Mouse (Mus musculus) midbrain, embryonic 13.5 days (tissue): ENCODE results near the gene Lrrtm3. TPM values are rescaled to one million over a fixed set of nuclear protein-coding genes. Genes with fewer than 3 reads are reported as not detected.

Experiments used
- ATAC-seq: fragments of 200-750 bp; cut with Nextera tagmentation; 2 replicates; pipeline ENCODE4 v1.8.0; 2017; ENCODE audit warnings: mild to moderate bottlenecking, moderate TSS enrichment, moderate library complexity
- H3K27ac ChIP-seq: fragments of 300-500 bp; sonication (generic); 2 replicates; pipeline ENCODE4 v1.5.1; 2015; ENCODE audit warnings: inconsistent platforms, mild to moderate bottlenecking, moderate library complexity
- H3K27me3 ChIP-seq: fragments of 300-500 bp; sonication (generic); 2 replicates; pipeline ENCODE4 v1.6.1; 2015; ENCODE audit warnings: mild to moderate bottlenecking, inconsistent platforms
- H3K36me3 ChIP-seq: fragments of 300-500 bp; sonication (generic); 2 replicates; pipeline ENCODE4 v1.6.1; 2015; ENCODE audit warnings: mild to moderate bottlenecking, inconsistent platforms
- H3K4me1 ChIP-seq: fragments of 300-500 bp; sonication (generic); replicated peaks from 2 replicates; pipeline ENCODE4 v1.6.1; 2015; ENCODE audit warnings: inconsistent platforms
- H3K4me2 ChIP-seq: fragments of 300-500 bp; sonication (generic); replicated peaks from 2 replicates; pipeline ENCODE4 v1.6.1; 2015; ENCODE audit warnings: moderate library complexity, mild to moderate bottlenecking, inconsistent platforms
- H3K4me3 ChIP-seq: fragments of 300-500 bp; sonication (generic); replicated peaks from 2 replicates; pipeline ENCODE4 v1.5.1; 2015; ENCODE audit warnings: mild to moderate bottlenecking, inconsistent platforms
- H3K9ac ChIP-seq: fragments of 300-500 bp; sonication (generic); replicated peaks from 2 replicates; pipeline ENCODE4 v1.6.1; 2015; ENCODE audit warnings: mild to moderate bottlenecking, inconsistent platforms
- H3K9me3 ChIP-seq: fragments of 300-500 bp; sonication (generic); 2 replicates; pipeline ENCODE4 v1.6.1; 2016; ENCODE audit warnings: mild to moderate bottlenecking, inconsistent platforms
- WGBS: fragments of 180-500 bp; shearing (Covaris S2); methylation state at CpG from one replicate; pipeline ENCODE4 v1.1.7; 2015; 5-methylcytosine and 5-hydroxymethylcytosine counted together
- polyA plus RNA-seq: library from polyadenylated mRNA; unstranded; fragments of >200 nt; fragmentation: Nextera tagmentation; extraction: Ambion mirVana; gene quantifications from 2 replicates; pipeline ENCODE4 v1.2.1, GENCODE M21; 2015

The Lrrtm3 gene
- polyA plus RNA-seq, 1 experiment from 2014 or later = 17.3 TPM

DNA sequence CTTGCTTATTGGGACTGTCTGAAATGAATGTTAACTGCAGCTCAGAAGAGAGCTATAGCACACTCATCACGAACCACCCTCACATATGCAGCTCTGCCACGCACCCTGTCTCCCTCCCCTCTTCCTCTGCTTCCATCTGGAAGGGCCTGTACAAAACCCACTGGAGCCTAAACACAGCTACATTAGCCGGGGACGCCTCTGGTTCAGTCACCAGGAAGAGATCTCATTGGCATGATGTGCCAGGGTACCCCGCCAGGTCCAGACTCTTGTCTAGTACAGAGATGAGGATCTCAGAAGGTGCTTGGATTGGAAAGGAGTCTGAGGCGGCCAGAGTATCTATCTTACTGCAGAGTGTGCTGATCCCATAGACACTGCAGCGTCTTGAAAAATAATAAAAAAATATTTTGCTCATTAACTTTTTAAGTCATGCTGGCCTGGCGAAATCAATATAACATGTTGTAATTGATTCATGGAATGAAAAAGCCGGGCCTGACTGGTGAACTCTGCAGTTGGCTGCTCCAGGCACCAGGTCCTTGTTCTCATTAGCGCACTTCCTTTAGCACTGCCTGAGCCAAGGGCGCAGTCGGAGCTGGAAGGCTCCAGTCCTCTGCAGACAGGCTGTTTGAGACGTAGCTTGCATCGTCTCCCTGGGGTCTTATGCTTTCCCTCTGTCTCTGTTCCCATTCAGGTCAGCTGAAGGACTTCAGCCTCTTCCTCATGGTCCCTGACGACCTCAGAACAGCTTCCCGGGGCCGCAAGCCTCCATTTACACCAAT is 50.1 kb downstream of the Lrrtm3 start:
- 75% methylated on average over 17 of the region's 17 CpGs for WGBS
- Histone ChIP-seq H3K36me3 (no peaks in the 10 kb centered on the region), H3K27me3 (no peaks in the 10 kb centered on the region), H3K4me3 (no peak overlapping the region), H3K4me2 (no peak overlapping the region), H3K9ac (no peak overlapping the region), H3K9me3 (no peaks in the 10 kb centered on the region), H3K4me1 (0 out of 2 replicates have a peak, but pooled peaks cover 4% of the 10 kb centered on the region), H3K27ac (no peak overlapping the region)
- peak; percentile 70; the same call in 1 of the 2 replicates for ATAC-seq

GRCm38 (mm10) chr10:64030901-64031300 is 59.2 kb downstream of the Lrrtm3 start:
- ATAC-seq = no peak
- Histone ChIP-seq H3K4me2 (no peak overlapping the region), H3K9me3 (no peaks in the 10 kb centered on the region), H3K9ac (no peak overlapping the region), H3K4me3 (no peak overlapping the region), H3K36me3 (no peaks in the 10 kb centered on the region), H3K27me3 (no peaks in the 10 kb centered on the region), H3K27ac (no peak overlapping the region), H3K4me1 (no peaks in the 10 kb centered on the region)

DNA sequence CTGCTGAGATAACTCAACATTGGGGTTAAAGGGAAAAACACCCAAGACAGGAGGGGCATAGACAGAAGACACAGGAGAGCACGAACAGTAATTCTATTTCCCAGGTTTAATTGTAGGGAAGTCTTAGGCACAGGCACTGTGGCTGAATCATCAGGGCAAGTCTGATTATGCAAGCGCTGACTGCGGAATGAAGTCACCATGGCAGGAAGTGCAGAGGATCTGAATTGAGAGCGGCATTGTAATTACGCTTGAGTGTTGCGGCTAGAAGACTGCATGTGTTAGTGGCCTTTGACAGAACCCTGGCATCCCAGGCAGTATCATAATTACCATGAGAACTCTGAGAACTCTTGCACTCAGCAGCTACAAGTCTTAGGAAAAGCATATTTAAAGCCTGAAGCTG is 66.7 kb downstream of the Lrrtm3 start:
- ATAC-seq = no peak
- WGBS = 69% methylated on average over 6 of the region's 6 CpGs
- no peaks in the 10 kb centered on the region for H3K27me3 ChIP-seq

DNA sequence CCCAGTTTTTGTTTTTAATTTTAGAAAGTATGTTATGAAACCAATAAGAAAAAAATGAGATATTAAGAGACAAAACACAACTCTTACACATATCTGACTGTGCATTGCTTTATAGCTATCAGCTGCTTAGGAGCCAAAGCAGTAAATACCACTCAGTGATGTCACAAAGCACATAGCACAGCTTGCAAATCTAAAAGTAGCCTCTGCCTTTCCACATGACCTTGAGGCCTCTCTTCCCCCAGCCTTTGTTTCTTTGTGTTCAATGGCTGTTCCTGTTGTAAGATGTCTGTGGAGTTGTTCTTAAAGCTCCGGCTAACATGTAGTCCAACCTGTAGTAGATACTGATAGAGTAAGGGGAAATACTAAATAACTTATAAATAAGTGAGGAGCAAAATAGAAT is 69.7 kb downstream of the Lrrtm3 start:
- Histone ChIP-seq H3K36me3 (no peaks in the 10 kb centered on the region), H3K4me1 (no peaks in the 10 kb centered on the region), H3K27me3 (no peaks in the 10 kb centered on the region), H3K27ac (no peak overlapping the region), H3K9ac (no peak overlapping the region), H3K4me2 (no peak overlapping the region), H3K4me3 (no peak overlapping the region), H3K9me3 (no peaks in the 10 kb centered on the region)
- 86% methylated on average over 1 of the region's 1 CpGs for WGBS
- ATAC-seq = no peak

More for the DNA sequence above, 66.7 kb downstream of the Lrrtm3 start:
- Histone ChIP-seq H3K4me2 (no peak overlapping the region), H3K27ac (no peak overlapping the region), H3K9ac (no peak overlapping the region), H3K9me3 (no peaks in the 10 kb centered on the region), H3K4me3 (no peak overlapping the region), H3K36me3 (no peaks in the 10 kb centered on the region), H3K4me1 (no peaks in the 10 kb centered on the region)

- 86% methylated on average over 9 of the region's 9 CpGs for WGBS
- H3K4me1 ChIP-seq = no peaks in the 10 kb centered on the region
Measured at GRCm38 (mm10) chr10:64001996-64002395, 88.1 kb downstream of the Lrrtm3 start.

GRCm38 (mm10) chr10:64001531-64001930 is 88.5 kb downstream of the Lrrtm3 start:
- ATAC-seq = no peak
- 83% methylated on average over 6 of the region's 6 CpGs for WGBS
- H3K27ac ChIP-seq = no peak overlapping the region

More at GRCm38 (mm10) chr10:64001996-64002395, 88.1 kb downstream of the Lrrtm3 start:
- ATAC-seq = no peak
- H3K27ac ChIP-seq = no peak overlapping the region
- no peak overlapping the region for H3K4me3 ChIP-seq
- no peaks in the 10 kb centered on the region for H3K9me3 ChIP-seq
- H3K4me2 ChIP-seq = no peak overlapping the region
- no peaks in the 10 kb centered on the region for H3K36me3 ChIP-seq
- no peaks in the 10 kb centered on the region for H3K27me3 ChIP-seq
- H3K9ac ChIP-seq = no peak overlapping the region

GRCm38 (mm10) chr10:63994251-63994650 is 95.8 kb downstream of the Lrrtm3 start:
- no peaks in the 10 kb centered on the region for H3K27me3 ChIP-seq
- 86% methylated on average over 5 of the region's 5 CpGs for WGBS
- H3K9ac ChIP-seq = no peak overlapping the region
- no peaks in the 10 kb centered on the region for H3K4me1 ChIP-seq
- no peaks in the 10 kb centered on the region for H3K9me3 ChIP-seq
- H3K27ac ChIP-seq = no peak overlapping the region
- no peak overlapping the region for H3K4me2 ChIP-seq
- no peaks in the 10 kb centered on the region for H3K36me3 ChIP-seq
- H3K4me3 ChIP-seq = no peak overlapping the region
- ATAC-seq = no peak

More at GRCm38 (mm10) chr10:64001531-64001930, 88.5 kb downstream of the Lrrtm3 start:
- Histone ChIP-seq H3K36me3 (no peaks in the 10 kb centered on the region), H3K9ac (no peak overlapping the region), H3K27me3 (no peaks in the 10 kb centered on the region), H3K4me1 (no peaks in the 10 kb centered on the region), H3K4me3 (no peak overlapping the region), H3K4me2 (no peak overlapping the region), H3K9me3 (no peaks in the 10 kb centered on the region)

DNA sequence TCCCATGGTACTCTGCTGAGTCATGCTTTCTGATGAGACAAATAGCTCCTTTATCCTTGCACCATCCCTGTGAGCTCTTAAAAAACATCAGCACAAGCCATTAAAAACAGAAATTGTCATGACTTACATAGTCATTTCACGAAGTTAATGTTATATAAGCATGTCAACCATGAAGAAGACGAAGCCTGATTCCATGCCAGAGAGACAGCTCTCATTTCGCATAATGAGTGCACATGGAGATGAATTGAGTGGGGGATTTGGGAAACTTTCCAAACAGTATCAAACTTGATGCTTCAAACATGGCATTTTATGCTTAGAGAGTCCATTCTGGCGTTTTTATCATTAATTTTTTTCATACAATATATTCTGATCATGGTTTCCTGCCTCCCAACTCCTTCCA is 104.5 kb downstream of the Lrrtm3 start:
- no peak overlapping the region for H3K4me2 ChIP-seq
- WGBS = 75% methylated on average over 4 of the region's 4 CpGs
- no peaks in the 10 kb centered on the region for H3K27me3 ChIP-seq
- H3K4me1 ChIP-seq = no peaks in the 10 kb centered on the region
- no peak overlapping the region for H3K9ac ChIP-seq
- H3K9me3 ChIP-seq = no peaks in the 10 kb centered on the region
- H3K27ac ChIP-seq = no peak overlapping the region
- no peak overlapping the region for H3K4me3 ChIP-seq
- ATAC-seq = no peak
- no peaks in the 10 kb centered on the region for H3K36me3 ChIP-seq

GRCm38 (mm10) chr10:63979410-63979809 is 110.7 kb downstream of the Lrrtm3 start:
- H3K27me3 ChIP-seq = no peaks in the 10 kb centered on the region
- no peak for ATAC-seq
- 95% methylated on average over 2 of the region's 2 CpGs for whole genome bisulfite sequencing

GRCm38 (mm10) chr10:63978969-63979368 is 111.1 kb downstream of the Lrrtm3 start:
- Histone ChIP-seq H3K9me3 (no peaks in the 10 kb centered on the region), H3K27ac (no peak overlapping the region), H3K4me2 (peak overlapping the region; percentile 50; the same call in 1 of the 2 replicates), H3K27me3 (no peaks in the 10 kb centered on the region), H3K4me3 (no peak overlapping the region), H3K9ac (no peak overlapping the region), H3K4me1 (peaks cover 19% of the 10 kb centered on the region), H3K36me3 (no peaks in the 10 kb centered on the region)
- WGBS = 82% methylated on average over 5 of the region's 5 CpGs
- peak; percentile 71 for ATAC-seq

More at GRCm38 (mm10) chr10:63979410-63979809, 110.7 kb downstream of the Lrrtm3 start:
- no peaks in the 10 kb centered on the region for H3K36me3 ChIP-seq
- H3K4me3 ChIP-seq = no peak overlapping the region
- no peaks in the 10 kb centered on the region for H3K9me3 ChIP-seq
- no peak overlapping the region for H3K9ac ChIP-seq
- no peak overlapping the region for H3K27ac ChIP-seq
- H3K4me1 ChIP-seq = peaks cover 19% of the 10 kb centered on the region
- H3K4me2 ChIP-seq = no peak overlapping the region

DNA sequence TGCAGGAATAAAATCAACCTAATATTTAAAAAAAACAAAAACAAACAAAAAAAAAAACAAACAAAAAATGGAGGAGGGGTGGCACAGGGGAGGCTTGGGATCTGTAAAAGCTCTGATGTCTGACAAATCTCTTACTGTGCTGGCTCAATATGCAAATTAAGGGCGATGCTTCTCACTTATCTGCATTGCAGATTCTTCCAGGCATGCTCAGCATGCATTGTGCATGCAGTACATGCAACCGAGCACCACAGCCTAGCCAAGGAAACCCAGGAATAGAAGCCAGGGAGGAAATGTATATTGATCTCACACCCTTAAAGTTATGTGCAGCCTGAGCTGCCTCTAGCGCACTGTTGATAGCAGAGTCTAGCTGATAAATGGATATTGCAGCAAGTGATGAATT is 111.5 kb downstream of the Lrrtm3 start:
- Histone ChIP-seq H3K36me3 (no peaks in the 10 kb centered on the region), H3K9me3 (no peaks in the 10 kb centered on the region), H3K9ac (no peak overlapping the region), H3K27me3 (no peaks in the 10 kb centered on the region), H3K4me2 (peak overlapping the region; percentile 50), H3K27ac (peak overlapping the region; percentile 74), H3K4me1 (peaks cover 19% of the 10 kb centered on the region), H3K4me3 (peak overlapping the region; percentile 31; the same call in 1 of the 2 replicates)
- ATAC-seq = peak; percentile 93
- WGBS = 19% methylated on average over 3 of the region's 3 CpGs

DNA sequence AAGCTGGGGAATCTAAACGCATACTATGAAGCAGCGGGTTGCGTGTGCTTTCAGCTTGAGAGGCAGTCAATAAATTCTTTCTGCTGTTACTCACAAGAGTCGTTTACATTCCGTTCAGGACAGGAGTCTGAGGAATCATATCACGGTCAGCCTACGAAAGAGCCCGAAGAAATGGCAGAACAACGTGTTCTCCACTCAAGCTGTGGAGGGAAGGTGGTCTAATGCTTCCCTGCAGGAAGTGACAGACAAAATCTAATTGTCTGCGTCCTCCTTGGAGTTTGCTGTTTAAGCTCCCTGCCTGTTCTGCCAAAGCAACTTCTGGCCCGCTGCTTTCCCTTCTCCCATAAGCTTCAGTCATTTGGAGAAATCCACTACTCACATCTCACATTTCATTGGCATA is 112.0 kb downstream of the Lrrtm3 start:
- Histone ChIP-seq H3K4me2 (peak overlapping the region; percentile 50), H3K27me3 (no peaks in the 10 kb centered on the region), H3K4me3 (peak overlapping the region; percentile 31), H3K9me3 (no peaks in the 10 kb centered on the region), H3K9ac (0 out of 2 replicates have a peak overlapping the region, but pooled peaks have one; percentile 19), H3K27ac (peak overlapping the region; percentile 74), H3K36me3 (no peaks in the 10 kb centered on the region), H3K4me1 (peaks cover 19% of the 10 kb centered on the region)
- WGBS = 22% methylated on average over 11 of the region's 11 CpGs
- ATAC-seq = peak; percentile 63
